Mouse (Mus musculus) CH12.LX (cell line): ENCODE results near the gene Mab21l1. TPM values are rescaled to one million over a fixed set of nuclear protein-coding genes. Genes with fewer than 3 reads are reported as not detected.

Source experiments
- DNase-seq: peaks from one replicate; pipeline ENCODE4 v3.0.0-alpha.2; 2013; ENCODE audit errors: extremely low read depth
- H3K27ac ChIP-seq: 2 replicates; pipeline ENCODE4 v1.5.1; 2012; ENCODE audit warnings: low read depth, mild to moderate bottlenecking, control low read depth, moderate library complexity; ENCODE audit not compliant: insufficient read depth
- H3K27me3 ChIP-seq: replicated peaks from 2 replicates; pipeline ENCODE3; 2012; ENCODE audit warnings: inconsistent platforms
- H3K36me3 ChIP-seq, 2 experiments: replicated peaks in 1 of 2; 2 replicates each; pipeline versions ENCODE3 to v1.6.1; 2012; ENCODE audit warnings: inconsistent platforms in 1 of 2, low read length in 1 of 2, mild to moderate bottlenecking in 1 of 2, mixed read lengths in 1 of 2, moderate library complexity in 1 of 2; ENCODE audit not compliant: control insufficient read depth in 1 of 2, insufficient read depth in 1 of 2
- H3K4me1 ChIP-seq, 2 experiments: 2 replicates each; pipeline ENCODE4 v1.6.1; 2012; ENCODE audit warnings: inconsistent platforms in 1 of 2, moderate library complexity in 1 of 2; ENCODE audit not compliant: insufficient read depth in 2 of 2, control insufficient read depth in 1 of 2
- H3K4me2 ChIP-seq: 2 replicates; pipeline ENCODE4 v1.6.1; 2012; ENCODE audit warnings: low read depth, mild to moderate bottlenecking, control low read depth; ENCODE audit not compliant: poor library complexity, insufficient read depth, severe bottlenecking
- H3K4me3 ChIP-seq, 3 experiments: fragments of 150-350 bp in 1 of 3; sonication (generic) in 1 of 3; replicated peaks in 1 of 3; 2 replicates each; pipeline versions ENCODE3 to v1.5.1; 2011 to 2012; ENCODE audit warnings: low read depth in 2 of 3, low read length in 2 of 3, mild to moderate bottlenecking in 2 of 3, moderate library complexity in 2 of 3, control low read depth in 1 of 3, improper control_type of control experiment in 1 of 3, inconsistent platforms in 1 of 3, mixed read lengths in 1 of 3; ENCODE audit not compliant: poor library complexity in 1 of 3
- H3K79me2 ChIP-seq: replicated peaks from 2 replicates; pipeline ENCODE4 v1.6.1; 2012; ENCODE audit warnings: mild to moderate bottlenecking, moderate library complexity; ENCODE audit not compliant: control insufficient read depth, poor library complexity, insufficient read depth, severe bottlenecking; ENCODE audit errors: extremely low read depth
- H3K9ac ChIP-seq: 2 replicates; pipeline ENCODE4 v1.6.1; 2012; ENCODE audit warnings: low read depth, mild to moderate bottlenecking, control low read depth, moderate library complexity; ENCODE audit not compliant: insufficient read depth
- H3K9me3 ChIP-seq: replicated peaks from 2 replicates; pipeline ENCODE3; 2012; ENCODE audit warnings: low read length, inconsistent platforms, mixed read lengths
- BHLHE40 ChIP-seq: IDR thresholded peaks from 2 replicates; pipeline ENCODE4 v1.6.1; 2011; ENCODE audit warnings: mild to moderate bottlenecking, low read depth, low read length, improper control_type of control experiment
- CHD1 ChIP-seq: IDR thresholded peaks from 2 replicates; pipeline ENCODE4 v1.6.1; 2012; ENCODE audit warnings: low read depth, low read length, improper control_type of control experiment, inconsistent platforms
- CHD2 ChIP-seq: IDR thresholded peaks from 2 replicates; pipeline ENCODE4 v1.6.1; 2011; ENCODE audit warnings: low read length, improper control_type of control experiment
- CTCF ChIP-seq, 2 experiments: IDR thresholded peaks in 1 of 2; conservative IDR thresholded peaks in 1 of 2; 2 replicates each; pipeline ENCODE4 v1.5.1; 2011 to 2012; ENCODE audit warnings: low read depth in 2 of 2, low read length in 2 of 2, improper control_type of control experiment in 1 of 2, inconsistent platforms in 1 of 2, mild to moderate bottlenecking in 1 of 2, moderate library complexity in 1 of 2
- E2F4 ChIP-seq: IDR thresholded peaks from 2 replicates; pipeline ENCODE4 v1.6.1; 2011; ENCODE audit warnings: low read depth, low read length, improper control_type of control experiment; ENCODE audit not compliant: insufficient replicate concordance
- ELF1 ChIP-seq: IDR thresholded peaks from 2 replicates; pipeline ENCODE4 v1.6.1; 2014; ENCODE audit warnings: low read depth, mild to moderate bottlenecking, inconsistent platforms, low read length, improper control_type of control experiment
- ETS1 ChIP-seq: conservative IDR thresholded peaks from 2 replicates; pipeline ENCODE4 v1.6.1; 2012; ENCODE audit warnings: low read depth, mild to moderate bottlenecking, inconsistent platforms, low read length, improper control_type of control experiment, moderate library complexity
- GABPA ChIP-seq: IDR thresholded peaks from 2 replicates; pipeline ENCODE4 v1.6.1; 2012; ENCODE audit warnings: low read depth, low read length, improper control_type of control experiment, inconsistent platforms; ENCODE audit not compliant: insufficient replicate concordance
- HCFC1 ChIP-seq: IDR thresholded peaks from 2 replicates; pipeline ENCODE4 v1.6.1; 2012; ENCODE audit warnings: low read depth, mild to moderate bottlenecking, inconsistent platforms, low read length, improper control_type of control experiment
- JUND ChIP-seq: conservative IDR thresholded peaks from 2 replicates; pipeline ENCODE4 v1.6.1; 2011; ENCODE audit warnings: low read depth, low read length, improper control_type of control experiment
- KAT2A ChIP-seq: IDR thresholded peaks from 2 replicates; pipeline ENCODE4 v1.6.1; 2012; ENCODE audit warnings: low read length, improper control_type of control experiment, inconsistent platforms; ENCODE audit not compliant: insufficient replicate concordance
- MAX ChIP-seq: IDR thresholded peaks from 2 replicates; pipeline ENCODE4 v1.6.1; 2011; ENCODE audit warnings: low read length, improper control_type of control experiment
- MAZ ChIP-seq: IDR thresholded peaks from 2 replicates; pipeline ENCODE4 v1.6.1; 2012; ENCODE audit warnings: low read depth, mild to moderate bottlenecking, inconsistent platforms, low read length, improper control_type of control experiment, moderate library complexity
- MXI1 ChIP-seq: IDR thresholded peaks from 2 replicates; pipeline ENCODE4 v1.6.1; 2011; ENCODE audit warnings: mild to moderate bottlenecking, low read depth, low read length, improper control_type of control experiment
- NELFE ChIP-seq: IDR thresholded peaks from 2 replicates; pipeline ENCODE4 v1.6.1; 2011; ENCODE audit warnings: low read depth, low read length, improper control_type of control experiment
- NRF1 ChIP-seq: IDR thresholded peaks from 2 replicates; pipeline ENCODE4 v1.6.1; 2014; ENCODE audit warnings: low read depth, mild to moderate bottlenecking, inconsistent platforms, low read length, improper control_type of control experiment, moderate library complexity
- POLR2A ChIP-seq: IDR thresholded peaks from 2 replicates; pipeline ENCODE4 v1.6.1; 2011; ENCODE audit warnings: low read depth, mild to moderate bottlenecking, improper control_type of control experiment, low read length
- POLR2AphosphoS2 ChIP-seq: IDR thresholded peaks from 2 replicates; pipeline ENCODE4 v1.6.1; 2011; ENCODE audit warnings: low read depth, low read length, improper control_type of control experiment
- RAD21 ChIP-seq: IDR thresholded peaks from 2 replicates; pipeline ENCODE4 v1.6.1; 2011; ENCODE audit warnings: low read depth, mild to moderate bottlenecking, low read length, improper control_type of control experiment, moderate library complexity
- SIN3A ChIP-seq: IDR thresholded peaks from 2 replicates; pipeline ENCODE4 v1.6.1; 2012; ENCODE audit warnings: low read length, improper control_type of control experiment, inconsistent platforms
- TBP ChIP-seq: conservative IDR thresholded peaks from 2 replicates; pipeline ENCODE4 v1.6.1; 2011; ENCODE audit warnings: low read depth, low read length, improper control_type of control experiment
- UBTF ChIP-seq: IDR thresholded peaks from 2 replicates; pipeline ENCODE4 v1.6.1; 2012; ENCODE audit warnings: low read depth, mild to moderate bottlenecking, inconsistent platforms, low read length, improper control_type of control experiment, moderate library complexity
- USF2 ChIP-seq: conservative IDR thresholded peaks from 2 replicates; pipeline ENCODE4 v1.6.1; 2011; ENCODE audit warnings: low read depth, low read length, improper control_type of control experiment
- ZC3H11A ChIP-seq: IDR thresholded peaks from 2 replicates; pipeline ENCODE4 v1.6.1; 2012; ENCODE audit warnings: low read depth, mild to moderate bottlenecking, inconsistent platforms, low read length, improper control_type of control experiment
- ZKSCAN1 ChIP-seq: IDR thresholded peaks from 2 replicates; pipeline ENCODE4 v1.6.1; 2012; ENCODE audit warnings: low read depth, inconsistent platforms, low read length, improper control_type of control experiment, borderline replicate concordance
- ZMIZ1 ChIP-seq: IDR thresholded peaks from 2 replicates; pipeline ENCODE4 v1.6.1; 2012; ENCODE audit warnings: low read depth, mild to moderate bottlenecking, inconsistent platforms, low read length, improper control_type of control experiment
- dilution Hi-C: fragments of 300-500 bp; cut with MboI; formaldehyde crosslinking; loops from 2 replicates; pipeline ENCODE4 v1.14.3; 2020; ENCODE audit warnings: low sequenced_read_pairs; ENCODE audit not compliant: extremely low pct_unique_long_range_greater_than_20kb, extremely low pct_ligation_motif_present
- in situ Hi-C: fragments of 300-500 bp; cut with MboI; formaldehyde crosslinking; loops from 3 replicates; pipeline ENCODE4 v1.14.3; 2019; ENCODE audit warnings: low sequenced_read_pairs, low pct_ligation_motif_present, low pct_unique_long_range_greater_than_20kb, mixed read lengths
- polyA plus RNA-seq: library from polyadenylated mRNA; unstranded; fragments of >175 nt; gene quantifications from 2 replicates; pipeline ENCODE4 v1.2.1, GENCODE M21; 2012; ENCODE audit warnings: low read depth; ENCODE audit not compliant: insufficient read length
- total RNA-seq, 2 experiments: library from RNA; depleted of rRNA; stranded (reverse); fragments of 300-350 nt in 1 of 2; fragments of >200 nt in 1 of 2; gene quantifications; 2 replicates each; pipeline ENCODE4 v1.2.3; 2012 to 2014

The Mab21l1 gene
- total and polyA plus RNA-seq, 3 experiments: not detected

DNA sequence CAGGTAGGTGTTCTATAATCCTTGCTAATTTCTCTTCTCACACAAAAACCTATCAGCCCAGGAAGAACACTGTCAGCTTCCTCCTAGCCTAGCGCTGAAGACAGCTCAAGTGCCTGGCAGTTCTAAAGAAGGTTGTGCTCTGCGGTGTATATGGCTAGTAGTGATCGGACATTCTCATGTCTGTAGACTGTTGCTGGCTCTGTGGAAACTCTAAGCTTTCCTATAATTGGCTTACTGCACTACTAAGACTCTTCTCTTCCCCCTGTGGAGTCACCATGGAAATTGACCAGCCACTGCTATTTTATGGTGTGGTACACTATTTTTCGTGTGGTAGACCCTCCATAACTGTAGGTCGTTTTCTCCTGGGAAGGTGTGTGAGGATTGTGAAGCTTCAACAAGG lies 40.1 kb upstream of the Mab21l1 start:
- in situ Hi-C loops (no loop called here), dilution Hi-C loops (no loop called here)
- Histone ChIP-seq H3K79me2 (no peaks in the 10 kb centered on the region), H3K4me2 (no peak overlapping the region), H3K4me1 (no peaks in the 10 kb centered on the region), H3K9ac (no peak overlapping the region)
- no peak for TF ChIP-seq CHD1
- TF ChIP-seq NELFE: no peak
- no peak for TF ChIP-seq UBTF
- TF ChIP-seq ZKSCAN1: no peak
- no peak for TF ChIP-seq TBP
- no peak for TF ChIP-seq ZMIZ1
- no peak for TF ChIP-seq HCFC1
- TF ChIP-seq GABPA: no peak
- no peak for TF ChIP-seq USF2
- TF ChIP-seq MXI1: no peak
- TF ChIP-seq, all 38 proteins: peak for 0
- Histone ChIP-seq H3K27ac (no peak overlapping the region), H3K36me3 (no peaks in the 10 kb centered on the region), H3K4me3 (no peak overlapping the region), H3K27me3 (no peaks in the 10 kb centered on the region), H3K9me3 (peaks cover 69% of the 10 kb centered on the region)
- no peak for DNase-seq

DNA sequence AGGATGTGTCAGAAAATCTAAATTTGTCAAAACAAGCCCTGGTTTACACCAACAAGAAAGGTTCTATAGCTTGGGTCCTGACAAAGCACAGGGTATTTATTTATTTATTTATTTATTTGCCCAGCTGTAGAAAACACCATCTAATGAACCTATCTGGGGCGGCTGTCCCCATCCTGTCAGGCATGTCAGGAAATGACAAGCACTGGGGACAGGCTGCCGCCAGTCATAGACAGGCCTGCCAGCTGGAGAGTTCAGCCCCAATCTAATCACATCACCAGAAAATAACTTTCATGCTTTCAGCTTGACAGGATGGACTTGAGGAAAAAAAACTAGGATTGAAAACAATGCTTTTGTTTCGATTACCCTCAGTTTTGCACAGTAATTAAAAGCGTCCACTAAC lies 39.7 kb upstream of the Mab21l1 start:
- no peak overlapping the region for H3K9ac ChIP-seq
- no peaks in the 10 kb centered on the region for H3K4me1 ChIP-seq
- H3K27ac ChIP-seq: no peak overlapping the region
- DNase-seq: no peak
- H3K4me3 ChIP-seq: no peak overlapping the region
- no peaks in the 10 kb centered on the region for H3K36me3 ChIP-seq
- peaks cover 68% of the 10 kb centered on the region for H3K9me3 ChIP-seq
- dilution Hi-C loops: no loop called here
- H3K4me2 ChIP-seq: no peak overlapping the region
- H3K27me3 ChIP-seq: no peaks in the 10 kb centered on the region
- TF ChIP-seq UBTF (no peak), SIN3A (no peak), ZC3H11A (no peak), E2F4 (no peak), MAX (no peak), KAT2A (no peak), ETS1 (no peak), CHD1 (no peak), BHLHE40 (no peak), GABPA (no peak), MAZ (no peak), JUND (no peak), TBP (no peak), CHD2 (no peak), CTCF (conservative IDR thresholded peaks at IDR 0.05 in 1 of 2, IDR thresholded peaks at IDR 0.05 in 1 of 2; ENCODE audit: low read depth in 2 of 2, low read length in 2 of 2) (no peak), NRF1 (no peak), POLR2AphosphoS2 (no peak), RAD21 (no peak), POLR2A (no peak), ELF1 (no peak)
- H3K79me2 ChIP-seq: no peaks in the 10 kb centered on the region
- in situ Hi-C loops: no loop called here
